Mouse (Mus musculus) CD8-positive naive resting alpha-beta T cell, adult 2 months (primary cell): ENCODE measurements around the gene Yif1a.

Source experiments
- DNase-seq, 2 experiments: peaks; one replicate each; pipeline ENCODE4 v3.0.0; 2022; ENCODE audit warnings: low read depth in 2 of 2, low spot score in 2 of 2

Gene Yif1a

DNA sequence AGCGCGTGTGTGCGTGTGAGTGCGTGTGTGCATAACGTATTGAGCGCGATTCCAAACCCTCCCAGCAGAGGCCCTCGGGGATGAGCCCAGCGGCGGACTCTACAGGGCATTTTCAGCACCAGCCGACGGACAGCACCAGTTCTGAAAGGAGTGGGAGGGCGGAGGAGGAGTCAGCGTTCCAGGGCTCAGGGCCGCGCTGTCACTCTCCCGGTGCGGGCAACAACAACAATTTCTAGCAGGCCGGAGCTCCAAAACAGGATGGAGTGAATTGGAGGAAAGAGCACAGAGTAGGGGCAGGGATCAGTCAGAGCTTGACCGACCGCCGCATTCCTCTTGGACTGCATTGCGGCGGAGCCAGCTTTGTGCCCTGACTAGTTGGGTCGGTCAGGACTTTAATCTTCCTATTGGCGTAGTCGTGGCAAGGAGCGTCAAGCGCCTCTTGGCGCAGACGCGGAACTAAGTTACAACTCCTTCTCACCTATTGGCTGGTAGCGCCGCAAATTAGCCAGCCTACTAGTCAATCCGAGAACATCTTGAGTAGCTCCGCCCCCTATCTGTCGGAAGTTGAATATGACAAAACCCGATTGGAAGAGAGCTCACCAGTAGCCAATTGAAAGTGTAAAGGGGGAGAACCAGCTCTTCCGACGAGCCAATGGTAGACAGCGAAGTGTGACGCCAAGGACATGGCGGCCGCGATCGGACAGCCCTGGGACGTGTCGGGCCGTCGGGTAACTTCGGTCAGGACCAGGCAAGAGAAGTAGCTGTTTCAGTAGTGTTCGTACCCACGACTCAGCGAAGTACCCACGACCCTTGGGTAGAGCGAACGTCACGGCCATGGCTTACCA, at the start of gene Yif1a:
TSS of gene Yif1a (plus strand) at position 655 of the 845 bp plus-strand sequence.
- DNase-seq = peak; percentile 89 to 95

DNA sequence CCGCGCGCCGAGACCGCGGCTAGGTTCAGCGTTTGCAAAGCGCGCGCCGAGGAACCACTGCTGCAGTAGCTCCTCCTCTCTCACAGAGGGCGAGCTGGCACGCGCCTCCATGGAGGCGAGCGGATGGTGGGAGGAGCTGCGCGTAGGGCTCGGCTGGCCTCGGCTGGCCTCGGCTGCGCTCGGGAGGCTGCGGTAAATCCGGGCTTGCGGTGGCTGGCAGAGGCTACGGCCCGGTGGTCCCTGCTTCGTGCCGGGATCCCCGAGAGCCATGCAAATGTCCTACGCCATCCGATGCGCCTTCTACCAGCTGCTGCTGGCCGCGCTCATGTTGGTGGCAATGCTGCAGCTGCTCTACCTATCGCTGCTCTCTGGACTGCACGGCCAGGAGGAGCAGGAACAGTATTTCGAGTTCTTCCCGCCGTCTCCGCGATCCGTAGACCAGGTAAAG, 49.6 kb upstream of the Yif1a start, which contains the start of the genes B4gat1 and AC124502.3:
TSS of gene B4gat1 (plus strand) at position 118 of the 448 bp plus-strand sequence.
TSS of gene AC124502.3 (plus strand) at position 183 of the 448 bp plus-strand sequence.
- peak; percentile 60 to 77 for DNase-seq

DNA sequence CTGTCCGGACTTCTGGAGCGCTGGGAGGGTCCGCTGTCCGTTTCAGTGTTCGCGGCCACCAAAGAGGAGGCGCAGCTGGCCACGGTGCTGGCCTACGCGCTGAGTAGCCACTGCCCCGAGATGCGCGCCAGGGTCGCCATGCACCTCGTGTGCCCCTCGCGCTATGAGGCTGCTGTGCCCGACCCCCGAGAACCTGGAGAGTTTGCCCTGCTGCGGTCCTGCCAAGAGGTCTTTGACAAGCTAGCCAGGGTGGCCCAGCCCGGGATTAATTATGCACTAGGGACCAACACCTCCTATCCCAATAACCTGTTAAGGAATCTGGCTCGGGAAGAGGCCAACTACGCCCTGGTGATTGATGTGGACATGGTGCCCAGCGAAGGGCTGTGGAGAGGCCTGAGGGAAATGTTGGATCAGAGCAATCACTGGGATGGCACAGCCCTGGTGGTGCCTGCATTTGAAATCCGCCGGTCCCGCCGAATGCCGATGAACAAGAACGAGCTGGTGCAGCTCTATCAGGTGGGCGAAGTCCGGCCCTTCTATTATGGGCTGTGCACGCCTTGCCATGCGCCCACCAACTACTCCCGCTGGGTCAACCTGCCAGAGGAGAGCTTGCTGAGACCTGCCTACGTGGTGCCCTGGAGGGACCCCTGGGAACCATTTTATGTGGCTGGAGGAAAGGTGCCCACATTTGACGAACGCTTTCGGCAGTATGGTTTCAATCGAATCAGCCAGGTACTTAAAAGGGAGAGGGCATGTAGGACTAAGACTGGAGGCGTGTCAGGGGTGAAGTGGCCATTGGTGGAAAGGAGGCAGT, 48.8 kb upstream of the Yif1a start:
- DNase-seq = no peak

DNA sequence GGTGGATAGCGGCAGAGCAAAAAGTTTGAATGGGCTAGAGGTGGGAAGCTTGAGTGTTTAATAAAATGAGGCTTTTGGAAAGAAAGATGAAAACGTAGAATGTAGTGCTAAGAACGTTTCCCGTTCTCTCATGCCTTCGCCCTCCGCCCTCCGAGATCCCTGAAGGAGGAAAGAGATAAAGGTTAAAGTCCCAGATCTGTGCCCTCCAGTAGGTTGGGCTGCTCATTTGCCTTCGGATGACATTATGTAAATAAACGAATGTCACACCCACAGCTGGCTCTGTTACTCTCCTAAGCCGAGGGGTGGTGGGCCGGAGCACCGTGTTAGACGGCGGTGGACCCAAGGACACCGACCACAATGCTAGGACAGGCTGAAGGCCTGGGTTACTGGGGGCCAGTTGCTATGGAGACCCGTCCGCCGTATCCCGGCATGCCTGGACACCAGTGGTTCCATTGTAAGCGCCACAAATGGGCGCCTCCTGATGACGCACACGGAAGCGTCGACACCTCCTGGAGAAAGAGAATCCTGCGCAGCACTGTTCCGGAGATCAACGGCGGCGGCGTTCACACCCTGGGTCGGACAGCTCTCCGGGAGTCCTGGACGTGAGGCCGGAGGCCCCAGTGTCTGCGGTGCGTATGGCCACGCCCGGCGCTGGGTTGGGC, 47.3 kb upstream of the Yif1a start, which contains the start of gene Brms1:
TSS of gene Brms1 (plus strand) at position 493 of the 662 bp plus-strand sequence.
- DNase-seq = peak; percentile 67 to 83

DNA sequence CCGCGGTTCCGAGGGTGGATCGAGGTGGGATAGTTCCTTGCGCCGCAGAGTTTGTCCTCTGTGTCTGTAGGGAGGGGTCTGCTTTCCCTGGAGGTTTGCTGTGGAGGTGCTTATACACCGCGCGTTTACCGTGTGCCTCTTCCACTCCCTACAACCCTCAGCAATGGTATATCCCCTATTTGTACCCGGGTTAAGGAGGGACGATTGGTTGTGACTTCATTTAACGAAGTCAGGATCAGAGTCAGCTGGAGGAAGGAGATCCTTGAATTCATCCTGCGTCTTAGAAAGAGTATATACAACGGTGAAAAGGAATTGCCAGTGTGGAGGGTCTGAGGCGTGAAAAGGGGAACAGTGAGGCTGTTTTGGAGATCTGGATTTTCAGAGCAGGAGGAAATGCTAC, 46.8 kb upstream of the Yif1a start:
- no peak for DNase-seq

DNA sequence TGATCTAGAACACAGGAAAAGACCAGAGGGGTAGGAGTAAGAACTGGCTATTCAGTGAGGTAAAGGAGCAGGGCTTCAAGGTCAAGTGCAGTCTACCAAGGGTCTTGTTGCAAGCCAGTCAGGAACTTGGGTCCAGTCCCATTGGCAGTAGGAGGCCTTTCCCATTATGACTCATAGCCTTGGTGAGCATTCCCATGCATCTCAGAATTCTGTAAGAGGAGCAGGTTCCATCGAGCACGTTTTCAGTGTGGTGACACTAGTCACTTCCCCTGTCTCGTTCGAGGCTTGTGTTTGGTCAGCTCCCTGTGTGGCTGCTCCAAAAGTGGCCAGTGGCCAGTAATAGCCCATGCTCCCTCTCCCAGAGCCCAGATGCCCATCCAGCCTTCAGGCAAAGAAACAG, 42.8 kb upstream of the Yif1a start:
- no peak for DNase-seq

DNA sequence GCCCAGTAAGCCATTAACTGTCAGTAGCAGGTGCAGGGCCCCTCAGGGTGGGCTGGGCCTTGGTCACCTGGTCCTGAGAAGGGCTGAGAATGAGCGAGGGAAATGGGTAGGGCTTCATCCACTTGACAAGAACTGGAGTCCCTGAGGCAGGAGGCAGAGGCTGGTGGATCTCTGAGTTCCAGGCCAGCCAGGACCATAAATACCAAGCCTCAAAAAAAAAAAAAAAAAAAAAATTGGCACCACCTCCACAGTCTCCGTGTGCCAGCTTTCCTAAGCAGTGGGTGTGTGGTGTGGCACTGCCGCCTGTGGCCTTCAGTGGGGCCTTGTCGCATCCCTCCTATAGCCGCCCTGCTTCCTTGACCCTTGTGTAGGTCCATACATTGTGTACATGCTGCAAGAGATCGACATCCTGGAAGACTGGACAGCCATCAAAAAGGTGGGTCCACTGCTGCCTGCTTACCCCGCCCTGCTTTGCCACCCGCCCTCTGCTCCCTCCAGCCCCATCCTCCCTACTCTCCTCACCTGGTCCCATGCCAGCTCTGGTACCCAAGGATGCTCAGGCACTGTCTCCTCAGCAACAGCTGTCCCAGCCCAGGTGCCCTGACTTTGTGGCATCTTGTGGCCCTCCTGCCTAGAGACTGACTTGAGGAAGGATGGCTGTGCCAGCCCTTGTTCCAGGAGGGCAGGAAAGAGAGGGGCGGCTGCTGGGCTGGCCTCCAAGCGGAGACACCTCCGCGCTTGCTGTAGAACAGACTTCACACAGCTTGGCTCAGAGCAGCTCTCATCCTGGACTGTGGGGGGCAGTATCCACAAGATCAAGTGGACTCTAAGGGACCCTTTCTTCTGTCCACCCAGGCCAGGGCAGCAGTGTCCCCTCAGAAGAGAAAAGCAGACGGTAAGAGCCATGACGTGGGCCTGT, 39.9 kb upstream of the Yif1a start:
- no peak for DNase-seq

DNA sequence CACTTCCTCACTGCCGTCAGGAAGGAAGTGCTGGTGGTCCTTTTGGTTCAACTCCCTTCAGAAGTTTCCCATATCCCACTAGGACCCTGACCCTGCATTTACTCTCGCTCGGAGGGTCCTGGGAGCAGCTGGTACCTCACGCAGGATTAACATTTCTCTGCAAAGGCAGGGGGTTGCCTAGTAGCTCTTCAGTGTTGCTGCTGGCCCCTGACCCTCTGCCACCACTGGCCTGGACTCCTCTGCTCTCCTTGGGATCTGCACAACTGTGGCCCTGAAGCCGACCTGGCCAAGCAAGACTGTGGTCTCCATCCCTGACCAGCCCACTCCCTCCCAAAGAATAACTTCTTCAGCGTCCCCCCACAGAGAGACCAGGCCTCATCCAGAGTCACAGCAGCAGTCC, 39.0 kb upstream of the Yif1a start:
- DNase-seq = no peak

DNA sequence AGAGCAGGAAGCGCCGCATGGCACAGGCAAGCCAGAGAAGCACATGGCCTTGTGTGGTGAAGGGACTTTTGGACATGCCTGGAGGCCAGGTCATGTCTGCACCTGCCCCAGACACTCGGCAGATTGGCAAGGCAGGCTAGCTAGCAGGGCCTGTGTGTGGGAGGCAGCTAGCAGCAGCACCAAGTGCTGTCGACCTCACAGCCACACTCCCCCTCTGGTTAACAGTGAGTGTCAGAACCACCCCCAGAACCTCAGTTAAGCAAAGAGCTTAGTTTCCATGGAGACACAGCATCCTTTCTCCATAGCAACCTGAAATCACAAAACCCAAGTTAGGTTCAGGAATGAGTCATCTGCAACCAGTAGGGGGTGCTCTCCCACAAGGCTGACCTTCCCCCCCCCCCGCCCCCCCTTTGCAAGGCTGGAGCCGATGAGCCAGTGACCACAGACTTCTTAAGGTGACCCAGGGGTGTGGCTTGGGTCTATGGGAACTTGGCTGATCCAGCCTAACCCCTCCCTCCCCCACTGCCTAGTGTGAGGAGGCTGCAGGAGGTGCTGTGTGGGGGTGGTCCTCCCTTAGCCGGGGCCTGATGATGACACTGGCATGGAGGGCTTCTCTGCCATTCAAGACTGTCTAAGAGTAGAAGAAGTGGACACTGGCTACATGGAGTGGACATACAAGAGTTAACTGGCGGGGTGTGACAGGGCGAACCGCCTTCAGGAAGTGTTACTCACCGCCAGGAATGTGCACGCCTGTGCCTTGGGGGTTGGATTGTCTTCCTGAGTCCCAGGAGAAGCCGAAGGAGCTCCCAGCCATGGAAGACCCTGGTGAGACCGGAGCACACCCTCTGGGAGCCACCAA, 38.1 kb upstream of the Yif1a start, which contains the start of gene Rin1:
TSS of gene Rin1 (plus strand) at position 435 of the 859 bp plus-strand sequence.
- peak in 1 of 2 experiments; percentile 50 for DNase-seq

DNA sequence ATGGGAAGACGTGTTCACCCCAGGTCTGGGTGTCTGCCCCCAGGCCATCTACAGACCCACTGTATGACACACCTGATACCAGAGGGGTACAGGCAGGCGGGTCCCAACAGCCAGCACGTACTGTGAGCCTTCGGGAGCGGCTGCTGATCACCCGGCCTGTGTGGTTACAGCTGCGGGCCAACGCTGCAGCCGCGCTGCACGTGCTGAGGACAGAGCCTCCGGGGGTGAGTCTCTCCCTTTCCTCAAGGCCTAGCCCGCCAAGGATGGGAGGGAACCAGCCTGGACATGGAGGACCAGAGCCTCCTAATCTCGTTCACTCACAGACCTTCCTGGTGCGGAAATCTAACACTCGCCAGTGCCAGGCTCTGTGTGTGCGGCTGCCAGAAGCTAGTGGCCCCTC, 37.3 kb upstream of the Yif1a start:
- DNase-seq = no peak

DNA sequence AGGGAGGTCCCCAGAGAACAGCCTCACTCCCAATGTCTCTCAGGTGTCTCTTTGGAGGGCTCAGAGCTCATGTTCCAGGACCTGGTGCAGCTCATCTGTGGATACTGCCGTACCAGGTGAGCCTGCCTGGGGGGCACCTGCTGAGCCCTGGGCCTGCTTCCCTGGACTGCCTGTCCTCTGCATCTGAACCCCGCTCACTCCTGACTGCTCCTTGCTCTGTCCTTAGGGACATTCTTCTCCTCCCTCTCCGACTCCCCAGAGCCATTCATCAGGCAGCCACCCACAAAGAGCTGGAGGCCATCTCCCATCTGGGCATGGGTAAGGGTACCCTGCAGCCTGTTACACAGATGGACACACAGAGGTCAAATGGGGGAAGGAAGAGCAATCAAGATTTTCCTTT, 36.8 kb upstream of the Yif1a start:
- no peak for DNase-seq

DNA sequence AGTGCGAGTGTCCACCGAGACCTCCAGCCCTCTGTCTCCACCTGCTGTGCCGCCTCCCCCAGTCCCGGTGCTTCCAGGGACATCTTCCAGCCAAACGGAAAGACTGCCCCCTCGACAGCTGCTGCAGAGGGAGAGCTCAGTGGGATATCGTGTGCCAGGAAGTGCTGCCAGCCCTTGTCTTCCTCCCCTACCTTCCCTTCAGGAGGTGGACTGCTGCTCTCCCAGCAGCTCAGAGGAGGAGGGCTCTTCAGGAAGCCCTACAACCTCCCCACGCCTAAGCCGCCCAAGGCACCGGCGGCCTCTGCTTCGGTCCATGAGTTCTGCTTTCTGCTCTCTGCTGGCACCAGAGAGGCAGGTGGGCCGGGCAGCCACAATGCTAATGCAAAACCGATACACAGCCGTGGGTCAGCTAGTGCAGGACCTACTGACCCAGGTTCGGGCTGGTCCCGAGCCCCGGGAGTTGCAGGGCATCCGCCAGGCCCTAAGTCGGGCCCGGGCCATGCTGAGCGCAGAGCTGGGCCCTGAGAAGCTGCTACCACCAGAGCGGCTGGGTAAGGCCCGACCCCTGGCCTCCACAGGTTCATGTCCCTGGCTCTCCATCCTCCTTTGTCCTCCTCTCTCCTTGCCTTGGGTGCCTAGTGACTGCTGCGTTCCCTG, 36.0 kb upstream of the Yif1a start:
- no peak for DNase-seq

DNA sequence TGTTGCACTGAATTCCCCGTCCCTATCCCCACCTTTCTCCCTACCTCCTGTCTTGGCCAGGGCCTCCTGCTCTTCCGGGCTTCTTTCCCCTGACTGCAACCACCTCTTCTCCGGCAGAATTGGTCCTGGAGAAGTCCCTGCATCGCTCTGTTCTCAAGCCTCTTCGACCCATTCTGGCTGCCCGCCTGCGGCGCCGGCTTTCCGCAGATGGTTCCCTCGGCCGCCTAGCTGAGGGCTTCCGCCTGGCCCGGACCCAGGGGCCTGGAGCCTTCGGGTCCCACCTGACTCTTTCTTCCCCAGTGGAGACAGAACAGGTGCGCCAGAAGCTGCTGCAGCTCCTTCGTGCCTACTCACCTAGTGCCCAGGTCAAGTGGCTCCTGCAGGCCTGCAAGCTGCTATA, 35.5 kb upstream of the Yif1a start:
- no peak for DNase-seq

DNA sequence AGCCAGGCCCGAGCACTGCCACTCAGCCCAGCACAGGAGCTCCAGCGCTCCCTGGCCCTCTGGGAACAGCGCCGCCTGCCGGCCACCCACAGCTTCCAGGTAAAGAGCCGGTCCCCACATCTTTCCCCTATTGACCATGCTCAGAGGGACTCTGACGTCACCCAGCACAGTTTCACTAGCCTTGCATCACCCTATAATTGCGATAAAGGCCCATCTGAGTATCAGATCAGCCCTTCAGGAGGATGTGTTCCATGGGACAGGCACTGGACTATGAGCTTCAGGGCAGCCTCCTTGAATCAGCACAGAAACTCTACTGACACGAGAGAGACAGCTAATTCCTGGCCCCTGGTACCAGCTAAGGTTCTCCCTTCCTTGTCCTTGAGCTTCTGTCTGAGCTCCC, 34.4 kb upstream of the Yif1a start:
- DNase-seq = peak; percentile 44 to 56

DNA sequence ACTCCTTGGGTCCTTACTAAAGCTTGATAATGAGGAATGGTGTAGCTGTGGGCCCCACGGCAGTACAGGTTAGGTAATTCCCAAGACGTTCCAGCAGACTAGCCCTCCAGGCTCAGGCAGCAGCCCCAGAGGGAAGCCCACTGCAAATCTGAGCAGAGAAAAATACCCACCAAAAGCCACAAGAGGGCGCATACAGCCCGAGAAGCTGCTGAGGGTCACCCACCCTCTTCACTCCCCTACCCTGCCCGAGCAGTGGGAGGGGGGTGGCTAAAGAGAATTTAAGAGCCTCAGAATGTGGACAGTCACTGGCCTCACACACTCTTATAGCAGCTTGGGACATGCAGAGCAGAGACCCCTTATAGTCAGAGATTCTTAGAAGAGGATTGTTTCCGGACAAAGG, 32.1 kb upstream of the Yif1a start:
- peak in 1 of 2 experiments; percentile 28 for DNase-seq

DNA sequence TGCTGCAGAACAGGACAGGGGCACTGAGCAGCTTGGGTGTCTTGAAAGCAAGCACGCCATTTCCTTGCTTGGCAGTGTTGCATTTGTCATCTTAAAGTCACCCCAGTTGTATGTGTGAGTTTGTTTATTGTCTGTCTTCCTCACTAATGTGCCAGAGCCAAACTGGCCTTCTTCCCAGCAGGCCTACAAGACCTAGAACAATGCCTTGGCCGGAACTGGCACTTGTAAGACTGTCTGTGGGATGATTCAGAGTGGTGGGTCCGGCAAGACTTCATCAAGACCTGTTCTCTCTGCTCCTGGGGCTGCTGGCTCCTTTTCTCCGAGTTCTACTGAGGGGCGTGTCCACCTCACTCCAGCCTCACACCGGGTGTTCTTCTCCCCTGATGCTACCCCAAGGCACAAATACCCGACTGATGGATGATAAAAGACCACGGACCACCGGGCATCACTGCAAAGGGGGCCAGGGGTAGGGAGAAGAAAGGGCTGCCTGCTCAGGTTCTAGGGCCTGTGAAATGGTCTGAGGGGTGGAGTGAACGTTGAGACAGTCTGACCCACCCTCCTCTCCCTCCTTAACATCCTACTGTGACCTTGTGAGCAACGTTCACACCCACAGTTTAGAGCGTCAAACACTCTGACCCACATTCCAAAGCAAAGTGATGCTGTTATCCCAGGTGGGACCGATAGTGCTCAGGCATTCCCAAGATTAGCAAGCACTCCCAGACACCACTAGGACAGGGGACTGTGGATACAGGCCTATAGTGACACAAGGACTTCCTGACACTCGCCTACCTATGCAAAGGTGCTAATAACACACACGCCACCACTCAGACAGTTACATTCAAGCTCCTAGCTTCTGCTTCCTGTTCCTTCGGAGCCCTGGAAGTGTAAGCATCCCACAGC, 30.2 kb upstream of the Yif1a start:
- DNase-seq = no peak
